Mouse (Mus musculus): ENCODE data around the gene Ppp1r2. TPM values are rescaled to one million over a fixed set of nuclear protein-coding genes. Genes with fewer than 3 reads are reported as not detected.

Ppp1r2 gene
- total RNA-seq, 2 experiments from 2014 or later = 67.7 to 74.0 TPM

GRCm38 (mm10) chr16:31290751-31291365 is 15.8 kb upstream of the Ppp1r2 start:
- peak; percentile 35 for DNase-seq

GRCm38 (mm10) chr16:31290281-31290680 is 15.2 kb upstream of the Ppp1r2 start:
- DNase-seq = peak; percentile 87

- no peak for DNase-seq
These were observed 12.6 kb upstream of the Ppp1r2 start for GRCm38 (mm10) chr16:31287712-31288111.

- no peak for DNase-seq
These were observed 11.9 kb upstream of the Ppp1r2 start for GRCm38 (mm10) chr16:31286801-31287488.

- peak; percentile 15 for DNase-seq
These were observed 6.9 kb upstream of the Ppp1r2 start for GRCm38 (mm10) chr16:31281981-31282380.

- DNase-seq = no peak
These were observed 5.1 kb upstream of the Ppp1r2 start for GRCm38 (mm10) chr16:31280176-31280575.

GRCm38 (mm10) chr16:31278581-31278980 is 3.5 kb upstream of the Ppp1r2 start:
- DNase-seq = no peak

- DNase-seq = peak; percentile 55
These were observed 3.0 kb upstream of the Ppp1r2 start for GRCm38 (mm10) chr16:31278081-31278480.

- DNase-seq = peak; percentile 49
These were observed 1.9 kb upstream of the Ppp1r2 start for GRCm38 (mm10) chr16:31276962-31277361.

- DNase-seq = peak; percentile 83
These were observed 1.5 kb upstream of the Ppp1r2 start for GRCm38 (mm10) chr16:31276539-31276938.

GRCm38 (mm10) chr16:31274084-31274483 is 993 bp downstream of the Ppp1r2 start:
- DNase-seq = no peak

- DNase-seq = no peak
These were observed 8.4 kb downstream of the Ppp1r2 start for GRCm38 (mm10) chr16:31266692-31267091.

GRCm38 (mm10) chr16:31256151-31256550 is 18.9 kb downstream of the Ppp1r2 start:
- no peak for DNase-seq

- DNase-seq = no peak
These were observed 19.4 kb downstream of the Ppp1r2 start for GRCm38 (mm10) chr16:31255685-31256084.

GRCm38 (mm10) chr16:31249401-31249800 is 25.7 kb downstream of the Ppp1r2 start:
- no peak for DNase-seq

- DNase-seq = no peak
These were observed 26.4 kb downstream of the Ppp1r2 start for GRCm38 (mm10) chr16:31248717-31249116.

- DNase-seq = no peak
These were observed 27.6 kb downstream of the Ppp1r2 start for GRCm38 (mm10) chr16:31247442-31247841.

GRCm38 (mm10) chr16:31244053-31244452 is 31.0 kb downstream of the Ppp1r2 start:
- no peak for DNase-seq

GRCm38 (mm10) chr16:31241433-31241832 is 33.6 kb downstream of the Ppp1r2 start:
- no peak for DNase-seq

GRCm38 (mm10) chr16:31240569-31240968 is 34.5 kb downstream of the Ppp1r2 start:
- no peak for DNase-seq

- DNase-seq = no peak
These were observed 36.8 kb downstream of the Ppp1r2 start for GRCm38 (mm10) chr16:31238281-31238680.

GRCm38 (mm10) chr16:31235457-31236310 is 39.4 kb downstream of the Ppp1r2 start:
- DNase-seq = no peak

Measured in gastrocnemius, postnatal 25 days (tissue).